Mouse (Mus musculus) limb, embryonic 12.5 days (tissue): ENCODE measurements around the gene Ankmy1. TPM values are rescaled to one million over a fixed set of nuclear protein-coding genes. Genes with fewer than 3 reads are reported as not detected.

ENCODE experiments used
- ATAC-seq: fragments of 200-750 bp; cut with Nextera tagmentation; 2 replicates; pipeline ENCODE4 v1.8.0; 2017; ENCODE audit warnings: low read depth, moderate TSS enrichment; ENCODE audit not compliant: insufficient number of reproducible peaks, insufficient read depth, low FRiP score, low TSS enrichment
- H3K27ac ChIP-seq: fragments of 300-500 bp; sonication (generic); 2 replicates; pipeline ENCODE4 v1.5.1; 2016; ENCODE audit warnings: mild to moderate bottlenecking, moderate library complexity
- H3K27me3 ChIP-seq: fragments of 300-500 bp; sonication (generic); 2 replicates; pipeline ENCODE4 v1.6.1; 2016; ENCODE audit warnings: mild to moderate bottlenecking, moderate library complexity
- H3K36me3 ChIP-seq: fragments of 300-500 bp; sonication (generic); 2 replicates; pipeline ENCODE4 v1.6.1; 2016; ENCODE audit warnings: mild to moderate bottlenecking, moderate library complexity
- H3K4me1 ChIP-seq: fragments of 300-500 bp; sonication (generic); replicated peaks from 2 replicates; pipeline ENCODE4 v1.6.1; 2016
- H3K4me2 ChIP-seq: fragments of 300-500 bp; sonication (generic); 2 replicates; pipeline ENCODE4 v1.6.1; 2016; ENCODE audit warnings: mild to moderate bottlenecking, moderate library complexity
- H3K4me3 ChIP-seq: fragments of 300-500 bp; sonication (generic); replicated peaks from 2 replicates; pipeline ENCODE4 v1.5.1; 2016; ENCODE audit warnings: mild to moderate bottlenecking
- H3K9ac ChIP-seq: fragments of 300-500 bp; sonication (generic); replicated peaks from 2 replicates; pipeline ENCODE4 v1.6.1; 2016; ENCODE audit warnings: mild to moderate bottlenecking, moderate library complexity
- H3K9me3 ChIP-seq: fragments of 300-500 bp; sonication (generic); 2 replicates; pipeline ENCODE4 v1.6.1; 2016; ENCODE audit warnings: mild to moderate bottlenecking, moderate library complexity
- WGBS: fragments of 180-500 bp; shearing (Covaris S2); methylation state at CpG from one replicate; pipeline ENCODE4 v1.1.7; 2016; 5-methylcytosine and 5-hydroxymethylcytosine counted together
- polyA plus RNA-seq: library from polyadenylated mRNA; unstranded; fragments of >200 nt; fragmentation: Nextera tagmentation; extraction: Ambion mirVana; gene quantifications from 2 replicates; pipeline ENCODE4 v1.2.1, GENCODE M21; 2016

Ankmy1 gene
- polyA plus RNA-seq, 1 experiment from 2014 or later, result 0.40 TPM

DNA sequence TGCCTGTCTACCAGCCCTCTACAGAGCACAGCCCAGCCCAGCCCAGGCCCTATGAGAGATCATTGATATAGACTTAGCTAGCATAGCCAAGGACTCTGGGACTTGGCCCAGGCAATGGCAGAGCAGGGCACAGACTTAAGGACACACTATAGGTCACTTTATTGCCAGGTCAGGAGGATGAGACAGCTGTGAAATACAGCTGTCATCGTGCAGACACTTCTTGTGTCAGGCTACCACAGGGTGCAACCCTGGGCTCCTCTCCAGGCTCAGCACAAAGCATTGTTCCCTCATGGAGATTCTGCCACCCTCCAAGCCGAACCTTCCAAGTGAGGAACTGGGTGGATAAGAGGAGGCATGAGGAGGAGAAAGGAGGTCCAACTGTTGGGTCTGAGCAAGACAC, 32.7 kb downstream of the Ankmy1 start:
- WGBS, result 89% methylated on average over 2 of the region's 2 CpGs
- no peak overlapping the region for H3K4me3 ChIP-seq
- ATAC-seq, result no peak

DNA sequence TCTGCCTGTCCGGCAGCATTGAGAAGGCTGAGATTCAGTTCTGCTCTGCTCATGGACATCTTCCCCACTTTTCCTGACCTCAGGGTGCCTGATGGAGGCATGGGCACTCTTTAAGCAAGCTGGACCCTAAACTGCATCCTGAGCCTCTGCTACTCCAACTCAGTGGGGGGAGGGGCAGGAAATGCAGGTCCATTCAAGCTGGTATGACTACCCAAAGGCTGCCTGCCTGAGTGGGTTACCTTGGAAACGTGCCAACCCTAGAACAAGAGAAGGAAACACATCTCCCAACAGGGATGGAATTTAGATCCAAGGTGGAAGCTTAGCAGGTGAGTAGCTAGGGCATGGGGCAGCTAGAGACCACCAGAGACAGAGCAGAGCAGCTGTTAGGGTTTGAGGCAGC, 36.5 kb downstream of the Ankmy1 start:
- peaks cover 7% of the 10 kb centered on the region for H3K4me1 ChIP-seq
- no peak for ATAC-seq
- H3K27me3 ChIP-seq, result no peaks in the 10 kb centered on the region
- WGBS, result 65% methylated on average over 2 of the region's 2 CpGs
- no peaks in the 10 kb centered on the region for H3K9me3 ChIP-seq
- H3K36me3 ChIP-seq, result no peaks in the 10 kb centered on the region
- no peak overlapping the region for H3K4me2 ChIP-seq
- H3K4me3 ChIP-seq, result no peak overlapping the region
- no peak overlapping the region for H3K9ac ChIP-seq
- no peak overlapping the region for H3K27ac ChIP-seq

More for the DNA sequence above, 32.7 kb downstream of the Ankmy1 start:
- Histone ChIP-seq H3K27me3 (peaks cover 4% of the 10 kb centered on the region; the same call in 1 of the 2 replicates), H3K9me3 (no peaks in the 10 kb centered on the region), H3K4me2 (no peak overlapping the region), H3K4me1 (peaks cover 7% of the 10 kb centered on the region), H3K27ac (no peak overlapping the region), H3K36me3 (no peaks in the 10 kb centered on the region), H3K9ac (no peak overlapping the region)

DNA sequence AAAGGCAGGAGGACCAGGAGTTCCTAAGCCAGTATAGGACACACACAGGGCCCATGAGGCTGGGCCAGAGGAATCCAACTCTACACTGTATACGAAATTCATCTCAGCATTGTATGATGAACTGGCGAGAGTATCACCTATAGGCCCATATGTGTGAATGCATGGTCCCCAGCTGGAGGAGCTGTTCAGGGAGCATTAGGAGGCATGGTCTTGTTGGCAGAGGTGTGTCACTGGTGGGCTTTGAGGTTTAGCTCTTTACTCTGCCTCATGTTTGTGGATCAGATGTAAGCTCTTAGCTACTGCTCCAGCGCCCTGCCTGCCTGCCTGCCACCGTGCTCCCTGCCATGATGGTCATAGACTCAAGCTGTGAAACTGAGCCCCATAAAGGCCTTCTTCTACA, 39.4 kb downstream of the Ankmy1 start:
- WGBS, result 75% methylated on average over 4 of the region's 4 CpGs
- H3K9ac ChIP-seq, result no peak overlapping the region
- peaks cover 22% of the 10 kb centered on the region for H3K36me3 ChIP-seq
- no peak overlapping the region for H3K4me2 ChIP-seq
- no peak for ATAC-seq
- no peaks in the 10 kb centered on the region for H3K9me3 ChIP-seq
- H3K27ac ChIP-seq, result no peak overlapping the region
- H3K4me1 ChIP-seq, result peaks cover 7% of the 10 kb centered on the region
- no peaks in the 10 kb centered on the region for H3K27me3 ChIP-seq
- no peak overlapping the region for H3K4me3 ChIP-seq

DNA sequence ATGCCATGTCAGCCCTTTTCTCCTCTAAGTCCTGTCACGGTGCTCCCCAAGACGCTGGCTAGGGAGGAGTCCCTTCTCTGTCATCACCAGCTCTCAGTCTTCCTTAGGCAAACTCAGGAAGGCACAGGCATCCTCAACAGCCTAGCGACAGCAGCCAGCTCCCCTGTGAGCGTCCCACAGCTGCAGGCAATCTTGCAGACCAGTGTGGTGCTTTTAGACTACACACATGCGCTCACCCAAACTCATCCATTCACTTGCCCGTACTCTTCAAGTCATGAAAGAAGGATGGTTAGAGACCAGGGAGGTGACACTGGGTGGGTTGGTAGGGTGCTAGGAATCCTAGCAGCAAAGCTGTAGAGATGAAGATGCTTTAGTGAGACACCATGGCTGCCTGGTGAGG, 41.2 kb downstream of the Ankmy1 start:
- Histone ChIP-seq H3K4me2 (no peak overlapping the region), H3K27me3 (no peaks in the 10 kb centered on the region), H3K27ac (no peak overlapping the region), H3K4me1 (peaks cover 7% of the 10 kb centered on the region), H3K9ac (no peak overlapping the region), H3K9me3 (no peaks in the 10 kb centered on the region), H3K36me3 (peaks cover 40% of the 10 kb centered on the region), H3K4me3 (no peak overlapping the region)
- no peak for ATAC-seq
- 79% methylated on average over 6 of the region's 6 CpGs for WGBS

DNA sequence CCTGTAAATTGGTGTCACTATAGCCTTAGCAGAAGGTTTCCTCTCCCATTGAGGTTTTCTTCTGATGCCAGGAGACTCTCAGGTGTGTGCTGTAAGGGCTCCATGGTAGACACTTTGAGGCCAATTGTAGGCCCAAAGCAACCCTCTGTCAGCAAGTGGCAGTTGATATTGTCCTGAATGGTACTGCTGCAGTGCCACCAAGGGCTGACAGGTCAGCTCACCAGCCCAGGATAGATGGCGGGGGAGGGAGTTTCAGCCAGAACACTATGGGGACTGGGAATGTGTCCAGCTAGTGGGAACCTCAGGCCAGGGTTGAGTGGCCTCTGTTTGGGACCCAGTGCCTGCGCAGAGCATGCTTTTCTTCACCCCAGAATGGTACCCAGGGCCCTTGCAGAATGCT, 50.3 kb downstream of the Ankmy1 start:
- Histone ChIP-seq H3K27ac (no peak overlapping the region), H3K4me3 (no peak overlapping the region), H3K9me3 (no peaks in the 10 kb centered on the region), H3K27me3 (no peaks in the 10 kb centered on the region), H3K4me1 (peaks cover 33% of the 10 kb centered on the region), H3K36me3 (peaks cover 51% of the 10 kb centered on the region), H3K9ac (no peak overlapping the region), H3K4me2 (no peak overlapping the region)
- WGBS, result 92% methylated on average over 2 of the region's 2 CpGs
- ATAC-seq, result no peak

DNA sequence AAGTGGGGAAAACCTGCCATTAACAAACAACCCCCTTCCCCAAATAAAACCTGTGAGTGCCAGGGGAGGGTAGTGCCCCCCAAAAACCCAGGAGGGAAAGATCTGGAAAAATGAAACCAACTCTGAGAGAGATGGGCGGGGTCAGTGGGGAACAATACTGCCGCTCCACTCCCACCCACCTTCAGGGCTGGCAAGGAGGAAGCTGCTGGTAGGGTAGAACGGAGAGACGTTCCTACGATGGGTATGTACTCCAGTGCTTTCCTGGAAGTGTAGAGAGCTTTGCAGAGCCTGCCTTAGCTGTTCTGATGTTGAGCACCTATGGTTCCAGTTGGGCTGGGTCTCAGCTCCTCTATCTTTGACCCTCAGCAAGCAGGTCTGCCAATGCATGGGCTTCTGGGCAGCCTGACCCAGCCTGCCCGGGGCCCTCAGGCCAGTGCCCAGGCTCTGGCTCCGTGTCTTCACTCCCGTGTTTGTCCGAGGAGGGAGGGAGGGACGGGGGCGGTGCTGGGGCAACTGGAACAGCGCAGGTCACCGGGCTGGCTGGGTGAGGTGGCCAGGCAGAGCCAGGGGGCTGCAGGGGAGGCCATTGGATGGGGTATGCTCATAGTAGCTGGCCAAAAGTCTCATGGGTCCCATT, 52.6 kb downstream of the Ankmy1 start:
- no peak for ATAC-seq

DNA sequence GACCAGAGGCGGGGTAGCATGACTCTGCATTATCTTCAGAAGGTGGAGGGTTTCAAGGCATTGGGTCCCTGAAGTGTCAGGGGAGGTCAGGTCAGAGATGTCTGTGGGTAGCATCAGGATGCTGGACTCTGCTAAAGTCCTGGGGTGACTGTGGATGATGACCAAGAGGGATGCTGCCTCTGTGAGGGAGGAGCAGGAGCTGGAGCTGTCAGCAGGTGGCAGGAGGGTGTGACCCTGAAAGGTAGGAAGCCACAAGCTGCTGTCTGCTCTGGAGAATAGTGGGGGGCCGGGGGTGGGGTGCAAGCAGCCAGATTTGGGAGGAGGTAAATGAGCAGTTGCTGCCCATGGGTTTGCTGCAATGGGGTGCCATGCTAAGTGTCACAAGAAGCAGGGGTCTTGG, 53.2 kb downstream of the Ankmy1 start:
- Histone ChIP-seq H3K9me3 (no peaks in the 10 kb centered on the region), H3K9ac (0 out of 2 replicates have a peak overlapping the region, but pooled peaks have one; percentile 55), H3K4me2 (peak overlapping the region; percentile 65; the same call in 1 of the 2 replicates), H3K4me3 (no peak overlapping the region), H3K36me3 (peaks cover 29% of the 10 kb centered on the region), H3K27me3 (no peaks in the 10 kb centered on the region), H3K27ac (no peak overlapping the region; the same call in 1 of the 2 replicates), H3K4me1 (peaks cover 47% of the 10 kb centered on the region)
- 75% methylated on average over 2 of the region's 2 CpGs for WGBS
- no peak for ATAC-seq

More for the DNA sequence above, 52.6 kb downstream of the Ankmy1 start:
- 62% methylated on average over 13 of the region's 13 CpGs for WGBS
- H3K27ac ChIP-seq, result no peak overlapping the region
- H3K4me2 ChIP-seq, result no peak overlapping the region
- no peaks in the 10 kb centered on the region for H3K27me3 ChIP-seq
- peaks cover 29% of the 10 kb centered on the region for H3K36me3 ChIP-seq
- H3K4me1 ChIP-seq, result peaks cover 43% of the 10 kb centered on the region
- H3K4me3 ChIP-seq, result no peak overlapping the region
- no peaks in the 10 kb centered on the region for H3K9me3 ChIP-seq
- no peak overlapping the region for H3K9ac ChIP-seq

DNA sequence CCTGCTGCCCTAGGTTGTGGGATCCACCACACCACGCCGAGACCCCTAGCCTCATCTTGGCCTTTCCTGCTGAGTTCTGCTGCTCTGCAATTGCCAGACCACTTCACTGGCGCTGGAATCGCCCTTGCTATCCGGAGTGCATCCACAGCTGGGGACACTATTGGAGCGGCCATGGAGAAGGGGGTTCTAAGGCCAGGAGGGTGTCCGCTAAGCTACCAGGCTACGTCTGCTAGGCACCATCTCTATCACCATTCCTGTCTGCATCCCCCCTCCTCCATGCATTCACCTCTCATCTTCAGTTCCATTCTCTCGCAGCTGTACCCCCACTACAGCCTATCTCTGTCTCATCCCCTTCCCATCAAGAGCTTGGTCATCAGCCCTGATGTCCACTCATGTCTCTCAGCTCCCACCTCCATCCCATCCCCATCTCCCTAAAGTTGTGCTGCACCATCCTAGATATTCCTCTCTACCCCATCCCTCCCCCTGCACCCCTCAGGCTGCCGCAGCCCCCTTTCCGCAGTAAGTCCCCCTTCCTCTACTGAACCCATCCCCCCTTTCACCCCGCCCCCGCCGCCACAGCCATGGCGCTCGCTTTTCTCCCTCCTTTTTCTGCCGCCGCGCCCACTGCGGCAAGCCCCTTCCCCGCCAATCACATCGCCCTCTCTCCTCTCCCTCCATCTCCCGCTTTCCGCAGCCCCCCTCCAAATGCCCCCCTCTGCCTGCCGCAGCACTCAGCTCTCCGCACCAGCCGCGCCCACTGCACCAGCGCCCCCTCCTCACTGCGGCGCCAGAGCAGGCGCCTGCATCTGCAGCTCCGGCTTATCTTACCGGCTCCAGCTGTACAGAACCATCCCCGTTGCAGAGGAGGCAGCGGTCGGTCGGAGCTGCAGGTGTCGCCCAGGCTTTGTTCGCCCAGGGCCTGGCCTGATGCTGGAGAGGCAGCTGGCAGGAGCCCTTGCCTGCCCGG, 54.5 kb downstream of the Ankmy1 start:
- Histone ChIP-seq H3K4me1 (peaks cover 51% of the 10 kb centered on the region), H3K9ac (peak overlapping the region; percentile 55), H3K4me3 (peak overlapping the region; percentile 37), H3K27ac (peak overlapping the region; percentile 42), H3K36me3 (peaks cover 25% of the 10 kb centered on the region), H3K4me2 (peak overlapping the region; percentile 65), H3K9me3 (no peaks in the 10 kb centered on the region), H3K27me3 (no peaks in the 10 kb centered on the region)
- WGBS, result 9% methylated on average over 41 of the region's 41 CpGs
- ATAC-seq, result peak; percentile 38; the same call in 1 of the 2 replicates

DNA sequence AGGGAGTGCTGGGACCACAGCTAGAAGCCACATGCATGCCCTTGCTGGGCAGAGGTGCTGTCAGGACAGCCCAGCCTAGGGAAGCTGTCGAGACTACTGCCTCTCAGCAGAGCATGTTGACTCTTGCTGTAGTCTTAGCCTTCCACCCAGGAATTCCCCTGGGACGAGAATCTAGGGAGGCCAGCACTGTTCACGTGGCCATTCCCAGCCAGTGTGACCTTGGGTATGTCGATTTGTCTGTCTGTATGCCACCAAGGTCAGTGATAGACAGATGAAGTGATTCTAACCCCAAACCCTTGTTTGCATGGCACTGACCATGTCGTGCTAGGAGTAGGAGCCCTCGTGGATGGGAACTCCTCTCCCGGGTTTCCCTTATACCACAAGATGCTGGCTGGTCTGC, 56.8 kb downstream of the Ankmy1 start:
- no peak overlapping the region for H3K9ac ChIP-seq
- no peak overlapping the region for H3K4me2 ChIP-seq
- H3K4me3 ChIP-seq, result no peak overlapping the region
- WGBS, result 78% methylated on average over 7 of the region's 7 CpGs
- H3K36me3 ChIP-seq, result peaks cover 18% of the 10 kb centered on the region; the same call in 1 of the 2 replicates
- peaks cover 51% of the 10 kb centered on the region for H3K4me1 ChIP-seq
- no peak overlapping the region for H3K27ac ChIP-seq
- H3K27me3 ChIP-seq, result no peaks in the 10 kb centered on the region
- H3K9me3 ChIP-seq, result no peaks in the 10 kb centered on the region
- no peak for ATAC-seq

DNA sequence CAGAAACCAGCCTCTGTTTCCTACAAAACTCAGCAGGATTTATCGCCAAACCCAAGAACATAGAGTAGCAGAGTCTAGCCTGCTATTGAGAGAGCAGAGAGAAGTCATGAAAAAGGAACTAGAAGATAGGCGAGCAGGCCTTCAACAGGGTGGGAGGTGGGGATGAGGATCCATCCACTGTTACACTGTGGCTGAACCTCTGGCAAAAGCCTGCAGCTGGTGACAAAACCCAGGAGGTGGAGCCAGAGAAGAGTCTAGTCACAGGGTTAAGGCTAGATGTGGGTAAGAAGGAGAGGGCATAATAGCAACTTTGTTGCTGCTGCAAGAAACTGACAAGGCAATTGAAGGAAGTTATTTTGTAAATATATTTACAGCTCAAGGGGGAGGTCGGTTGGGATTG, 61.3 kb downstream of the Ankmy1 start:
- WGBS, result 76% methylated on average over 3 of the region's 3 CpGs

DNA sequence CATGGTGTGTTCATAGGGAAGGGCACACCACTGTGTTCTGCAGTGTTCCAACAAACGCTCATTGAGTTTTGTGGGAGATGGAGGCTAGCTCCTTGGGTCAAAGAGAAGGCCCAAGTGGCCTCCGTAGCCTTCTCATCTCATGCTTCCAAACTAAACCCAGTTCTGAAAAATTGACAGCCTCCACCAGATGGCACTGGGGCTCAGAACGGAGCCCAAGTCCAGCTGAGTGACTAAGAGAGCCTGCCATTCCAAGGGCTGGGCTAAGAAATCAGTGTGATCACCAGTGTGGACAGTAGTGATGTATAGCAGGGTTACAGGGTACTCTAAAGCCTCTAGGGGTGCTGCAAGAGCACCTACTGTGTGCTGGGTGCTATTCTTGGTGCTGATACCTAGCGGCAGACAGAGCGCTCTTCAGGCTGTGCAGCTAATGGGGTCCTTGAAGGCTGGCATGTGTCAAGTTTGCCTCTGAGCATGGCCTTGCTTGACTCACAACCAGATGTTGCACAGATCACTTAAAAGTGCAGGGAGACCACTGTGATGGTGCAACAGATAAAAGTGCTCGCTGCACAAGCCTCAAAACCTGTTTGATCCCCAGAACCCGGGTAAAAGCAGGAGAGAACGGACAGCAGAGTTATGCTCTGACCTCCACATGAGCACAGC, 62.3 kb downstream of the Ankmy1 start:
- H3K4me3 ChIP-seq, result no peak overlapping the region
- peaks cover 11% of the 10 kb centered on the region for H3K4me1 ChIP-seq
- no peak overlapping the region for H3K27ac ChIP-seq
- no peaks in the 10 kb centered on the region for H3K9me3 ChIP-seq
- no peak overlapping the region for H3K4me2 ChIP-seq
- no peak for ATAC-seq
- H3K36me3 ChIP-seq, result peaks cover 47% of the 10 kb centered on the region
- no peaks in the 10 kb centered on the region for H3K27me3 ChIP-seq
- no peak overlapping the region for H3K9ac ChIP-seq
- 86% methylated on average over 8 of the region's 8 CpGs for WGBS

More for the DNA sequence above, 61.3 kb downstream of the Ankmy1 start:
- ATAC-seq, result no peak
- H3K4me3 ChIP-seq, result no peak overlapping the region
- H3K9ac ChIP-seq, result no peak overlapping the region
- no peaks in the 10 kb centered on the region for H3K27me3 ChIP-seq
- peaks cover 37% of the 10 kb centered on the region; the same call in 1 of the 2 replicates for H3K36me3 ChIP-seq
- peaks cover 15% of the 10 kb centered on the region for H3K4me1 ChIP-seq
- no peaks in the 10 kb centered on the region for H3K9me3 ChIP-seq
- no peak overlapping the region for H3K4me2 ChIP-seq
- no peak overlapping the region for H3K27ac ChIP-seq
